Mouse (Mus musculus) ES-Bruce4 (cell line): Measurements from ENCODE around the gene Nrxn1. TPM values are rescaled to one million over a fixed set of nuclear protein-coding genes. Genes with fewer than 3 reads are reported as not detected.

Experiments
- H3K27ac ChIP-seq: 2 replicates; pipeline ENCODE4 v1.5.1; 2012; ENCODE audit warnings: low read length, inconsistent platforms; ENCODE audit not compliant: insufficient read depth
- H3K27me3 ChIP-seq: 2 replicates; pipeline ENCODE4 v1.6.1; 2012; ENCODE audit warnings: mild to moderate bottlenecking, low read length, inconsistent platforms; ENCODE audit not compliant: control insufficient read depth, poor library complexity, insufficient read depth, severe bottlenecking
- H3K36me3 ChIP-seq: 2 replicates; pipeline ENCODE4 v1.6.1; 2012; ENCODE audit warnings: inconsistent platforms, mild to moderate bottlenecking, low read length, moderate library complexity; ENCODE audit not compliant: control insufficient read depth, poor library complexity, insufficient read depth, severe bottlenecking
- H3K4me1 ChIP-seq: one replicate; pipeline ENCODE4 v1.8.1; 2011; ENCODE audit warnings: low read length; ENCODE audit not compliant: control insufficient read depth, insufficient read depth
- H3K4me3 ChIP-seq: 2 replicates; pipeline ENCODE4 v1.5.1; 2011; ENCODE audit warnings: low read depth, mild to moderate bottlenecking, low read length
- H3K9ac ChIP-seq: 2 replicates; pipeline ENCODE4 v1.6.1; 2012; ENCODE audit warnings: low read depth, mild to moderate bottlenecking, inconsistent platforms; ENCODE audit not compliant: poor library complexity, severe bottlenecking
- H3K9me3 ChIP-seq: replicated peaks from 2 replicates; pipeline ENCODE4 v1.6.1; 2012; ENCODE audit warnings: mild to moderate bottlenecking, low read length, inconsistent platforms; ENCODE audit not compliant: control insufficient read depth, poor library complexity, insufficient read depth, severe bottlenecking
- CTCF ChIP-seq: IDR thresholded peaks from one replicate; pipeline ENCODE4 v1.8.1; 2011; ENCODE audit warnings: low read depth, low read length
- EP300 ChIP-seq: IDR thresholded peaks from 2 replicates; pipeline ENCODE4 v1.6.1; 2011; ENCODE audit warnings: low read depth, low read length; ENCODE audit not compliant: insufficient read depth
- POLR2A ChIP-seq: IDR thresholded peaks from one replicate; pipeline ENCODE4 v1.8.1; 2011; ENCODE audit warnings: low read length; ENCODE audit not compliant: insufficient read depth
- polyA plus RNA-seq: library from polyadenylated mRNA; stranded (reverse); fragments of >200 nt; gene quantifications from 2 replicates; pipeline ENCODE4 v1.2.4, GENCODE M21; 2011; ENCODE audit warnings: low read depth; ENCODE audit not compliant: missing spikeins, insufficient read depth, insufficient read length

Nrxn1 gene
- polyA plus RNA-seq, 1 experiment = 5.6 TPM

GRCm38 (mm10) chr17:90202785-90203184, 890.1 kb downstream of the Nrxn1 start:
- H3K4me3 ChIP-seq = no peak overlapping the region
- no peaks in the 10 kb centered on the region for H3K4me1 ChIP-seq
- H3K9ac ChIP-seq = no peak overlapping the region
- H3K9me3 ChIP-seq = no peaks in the 10 kb centered on the region
- no peak for TF ChIP-seq CTCF
- TF ChIP-seq EP300 = no peak
- TF ChIP-seq POLR2A = no peak
- no peaks in the 10 kb centered on the region for H3K36me3 ChIP-seq
- H3K27ac ChIP-seq = no peak overlapping the region
- no peaks in the 10 kb centered on the region for H3K27me3 ChIP-seq

DNA sequence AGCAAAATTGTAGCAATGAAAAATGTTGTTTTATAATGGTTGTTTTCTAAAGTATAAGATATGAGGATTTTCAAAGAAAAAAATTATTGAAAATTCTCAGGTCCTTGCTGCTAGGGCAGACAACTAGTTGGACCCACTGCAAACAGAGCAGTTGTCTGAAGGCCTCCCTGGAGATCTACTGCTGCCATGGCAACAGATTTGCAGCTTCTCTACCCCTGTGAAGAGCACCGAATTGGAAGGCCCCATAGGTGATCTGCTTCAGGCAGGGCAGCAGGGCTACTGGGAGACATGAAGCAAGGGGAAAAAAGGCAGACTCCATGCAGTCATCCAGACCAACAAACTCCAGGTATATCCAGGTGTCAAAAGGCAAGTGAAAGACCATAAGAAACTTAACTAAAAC, 896.1 kb downstream of the Nrxn1 start:
- no peak overlapping the region for H3K27ac ChIP-seq
- H3K27me3 ChIP-seq = no peaks in the 10 kb centered on the region
- no peaks in the 10 kb centered on the region for H3K36me3 ChIP-seq
- H3K9me3 ChIP-seq = no peaks in the 10 kb centered on the region
- TF ChIP-seq EP300 = no peak
- no peak for TF ChIP-seq CTCF
- no peak for TF ChIP-seq POLR2A
- H3K4me3 ChIP-seq = no peak overlapping the region
- no peaks in the 10 kb centered on the region for H3K4me1 ChIP-seq
- H3K9ac ChIP-seq = no peak overlapping the region

DNA sequence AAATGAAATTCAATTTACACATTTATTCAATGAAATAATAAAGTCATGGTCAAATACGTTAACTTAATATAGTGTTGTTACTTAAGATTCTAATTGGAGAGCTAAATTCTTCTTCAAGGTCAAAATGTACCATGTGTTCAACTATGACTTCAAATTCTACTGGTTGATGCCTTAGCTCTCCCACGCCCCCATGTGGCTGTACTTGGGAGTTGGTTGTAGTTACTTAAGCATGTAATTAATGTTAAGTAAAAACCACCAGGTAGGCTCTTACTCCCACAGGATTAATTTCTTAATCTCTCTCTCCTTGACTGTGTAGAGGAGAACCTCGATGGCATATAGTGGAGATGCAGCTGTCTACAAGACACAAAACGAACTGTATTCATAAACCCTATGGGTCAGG, 951.3 kb downstream of the Nrxn1 start:
- Histone ChIP-seq H3K36me3 (no peaks in the 10 kb centered on the region), H3K27ac (no peak overlapping the region), H3K4me1 (no peaks in the 10 kb centered on the region), H3K27me3 (no peaks in the 10 kb centered on the region), H3K9ac (no peak overlapping the region), H3K4me3 (no peak overlapping the region), H3K9me3 (no peaks in the 10 kb centered on the region)
- TF ChIP-seq POLR2A (no peak), CTCF (no peak), EP300 (no peak)

DNA sequence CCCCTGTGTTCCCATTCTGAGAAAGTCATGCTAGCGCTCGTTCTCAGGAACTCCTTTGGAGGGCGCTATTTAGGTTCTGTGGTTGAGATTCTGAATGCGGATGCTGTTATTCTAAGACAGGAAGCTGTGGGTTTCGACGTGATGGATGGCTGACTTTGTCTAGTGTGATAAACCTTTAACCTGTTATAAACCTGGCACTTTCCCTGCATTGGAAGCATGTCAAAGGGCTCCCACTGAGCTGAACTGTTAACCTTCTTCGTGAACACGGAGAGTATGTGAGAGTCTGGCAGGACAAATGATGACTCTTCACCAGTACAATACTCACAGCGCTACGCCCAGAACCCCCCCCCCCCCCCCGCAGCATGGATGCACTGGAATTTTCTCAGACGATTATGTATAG, 962.0 kb downstream of the Nrxn1 start:
- Histone ChIP-seq H3K9me3 (no peaks in the 10 kb centered on the region), H3K27ac (no peak overlapping the region), H3K36me3 (no peaks in the 10 kb centered on the region), H3K27me3 (no peaks in the 10 kb centered on the region), H3K9ac (no peak overlapping the region), H3K4me3 (no peak overlapping the region), H3K4me1 (no peaks in the 10 kb centered on the region)
- no peak for TF ChIP-seq CTCF
- TF ChIP-seq EP300 = no peak
- no peak for TF ChIP-seq POLR2A

GRCm38 (mm10) chr17:90129183-90129582, 963.7 kb downstream of the Nrxn1 start:
- H3K9ac ChIP-seq = no peak overlapping the region
- H3K27ac ChIP-seq = no peak overlapping the region
- no peaks in the 10 kb centered on the region for H3K27me3 ChIP-seq
- no peaks in the 10 kb centered on the region for H3K36me3 ChIP-seq
- TF ChIP-seq POLR2A (no peak), CTCF (no peak), EP300 (no peak)
- H3K9me3 ChIP-seq = no peaks in the 10 kb centered on the region
- H3K4me1 ChIP-seq = no peaks in the 10 kb centered on the region
- H3K4me3 ChIP-seq = no peak overlapping the region

DNA sequence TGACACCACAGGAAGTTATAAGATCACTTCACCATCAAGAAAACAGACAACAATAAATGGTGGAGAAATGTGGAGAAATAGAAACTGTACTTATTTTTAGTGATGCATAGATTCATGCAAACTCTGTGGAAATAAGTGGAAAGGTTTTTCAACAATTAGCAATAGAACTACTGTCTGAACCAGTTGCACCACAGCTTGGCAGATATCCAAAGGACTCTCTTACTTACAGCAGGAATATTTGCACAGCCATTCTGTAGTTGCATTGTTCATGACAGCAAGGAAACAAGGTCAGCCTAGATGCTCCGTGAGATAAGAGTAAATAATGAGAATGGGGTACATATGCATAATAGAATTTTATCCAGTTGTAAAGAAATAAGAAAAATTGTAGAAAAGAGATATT, 965.3 kb downstream of the Nrxn1 start:
- no peaks in the 10 kb centered on the region for H3K4me1 ChIP-seq
- no peaks in the 10 kb centered on the region for H3K9me3 ChIP-seq
- H3K9ac ChIP-seq = no peak overlapping the region
- H3K36me3 ChIP-seq = no peaks in the 10 kb centered on the region
- no peak overlapping the region for H3K4me3 ChIP-seq
- H3K27ac ChIP-seq = no peak overlapping the region
- TF ChIP-seq POLR2A (no peak), EP300 (no peak), CTCF (no peak)
- no peaks in the 10 kb centered on the region for H3K27me3 ChIP-seq
